Mouse (Mus musculus) adrenal gland, postnatal 25 days (tissue): ENCODE results near the gene Ppp5c. TPM values are rescaled to one million over a fixed set of nuclear protein-coding genes. Genes with fewer than 3 reads are reported as not detected.
A peak's percentile ranks its signal among the peaks of the same experiment; 100 is the strongest.
"Not testable (repeated sequence)": the region's sequence is repeated elsewhere in the genome, so short reads cannot be mapped to it uniquely, and the experiment has no call there.

Experiments used
- DNase-seq: peaks from one replicate; pipeline ENCODE4 v3.0.0; 2021; ENCODE audit warnings: mixed read lengths
- long read RNA-seq: library from polyadenylated mRNA; stranded (forward); transcript quantifications from one replicate; pipeline ENCODE4 v2.0.0, GENCODE M21; 2021
- total RNA-seq: library from RNA; stranded (reverse); gene quantifications from 2 replicates; pipeline ENCODE4 v1.2.3, GENCODE M21; 2021

The Ppp5c gene
- 93.6 and 103 TPM in 2 replicates for total RNA-seq
- long read RNA-seq, transcript Ppp5c-201 (13 exons, 2,072 nt) = major isoform, 68 of 86 reads
- long read RNA-seq, partial matches to known transcripts = 4 of 86 reads
- long read RNA-seq, other reads (novel, unspliced or antisense) = 12 of 86 reads

DNA sequence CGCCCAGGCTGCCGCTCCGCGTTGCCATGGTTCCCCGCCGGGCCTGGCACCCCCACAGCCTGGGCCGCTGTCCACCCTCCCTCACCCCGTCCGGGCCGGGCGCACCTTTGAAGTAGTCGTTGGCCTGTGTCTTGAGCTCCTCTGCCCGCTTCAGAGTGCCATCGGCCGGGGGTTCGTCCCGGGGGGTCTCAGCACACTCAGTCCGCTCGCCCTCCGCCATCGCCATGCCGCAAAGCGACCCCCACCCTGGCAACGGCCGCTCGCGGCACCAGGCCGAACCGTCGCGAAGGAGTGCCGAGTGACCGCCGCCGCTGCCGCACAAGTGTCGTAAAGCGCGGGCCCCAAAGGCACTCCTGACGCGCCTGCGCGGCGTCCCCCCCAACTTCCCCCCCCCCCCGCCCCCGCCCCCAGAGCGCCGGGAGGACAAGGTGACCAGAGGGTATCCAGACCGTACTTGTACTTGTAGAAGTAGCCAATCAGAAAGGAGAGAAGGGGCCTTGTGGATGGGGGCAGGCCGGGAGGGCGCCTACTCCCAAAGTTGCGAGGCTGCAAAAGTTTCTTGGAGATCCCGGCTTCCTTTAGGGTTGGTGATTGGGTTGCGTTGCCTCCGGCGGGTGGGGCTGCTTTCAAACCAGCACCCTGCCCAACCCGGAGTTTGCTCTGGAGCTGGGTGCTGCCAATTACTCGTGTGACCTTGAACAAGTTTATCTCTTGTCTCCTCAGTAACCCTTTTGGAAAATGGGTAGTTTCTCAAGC, at the start of gene Ppp5c:
Gene Ppp5c, minus strand, starts transcription at position 337 of the 756 bp plus-strand sequence.
- peak; percentile 90 for DNase-seq

DNA sequence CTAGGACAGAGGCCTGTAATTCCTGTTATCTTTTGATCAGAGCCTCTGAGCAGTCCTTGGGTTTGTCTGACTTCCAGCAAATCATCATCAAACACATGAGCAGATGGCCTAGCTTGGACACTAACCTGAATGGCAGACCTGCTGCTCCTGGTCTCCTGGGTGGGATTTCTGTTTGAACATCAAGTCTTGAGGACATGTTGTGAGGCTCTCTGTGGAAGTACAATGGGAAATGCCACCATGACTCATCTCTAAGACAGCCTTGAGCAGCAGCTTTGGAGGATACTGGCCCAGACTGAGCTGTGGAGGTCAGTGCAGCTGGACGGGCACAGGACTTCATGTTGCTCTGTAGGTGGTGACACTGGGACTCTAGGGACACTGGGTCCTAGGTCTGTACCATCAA, 48.8 kb upstream of the Ppp5c start:
- no peak for DNase-seq

DNA sequence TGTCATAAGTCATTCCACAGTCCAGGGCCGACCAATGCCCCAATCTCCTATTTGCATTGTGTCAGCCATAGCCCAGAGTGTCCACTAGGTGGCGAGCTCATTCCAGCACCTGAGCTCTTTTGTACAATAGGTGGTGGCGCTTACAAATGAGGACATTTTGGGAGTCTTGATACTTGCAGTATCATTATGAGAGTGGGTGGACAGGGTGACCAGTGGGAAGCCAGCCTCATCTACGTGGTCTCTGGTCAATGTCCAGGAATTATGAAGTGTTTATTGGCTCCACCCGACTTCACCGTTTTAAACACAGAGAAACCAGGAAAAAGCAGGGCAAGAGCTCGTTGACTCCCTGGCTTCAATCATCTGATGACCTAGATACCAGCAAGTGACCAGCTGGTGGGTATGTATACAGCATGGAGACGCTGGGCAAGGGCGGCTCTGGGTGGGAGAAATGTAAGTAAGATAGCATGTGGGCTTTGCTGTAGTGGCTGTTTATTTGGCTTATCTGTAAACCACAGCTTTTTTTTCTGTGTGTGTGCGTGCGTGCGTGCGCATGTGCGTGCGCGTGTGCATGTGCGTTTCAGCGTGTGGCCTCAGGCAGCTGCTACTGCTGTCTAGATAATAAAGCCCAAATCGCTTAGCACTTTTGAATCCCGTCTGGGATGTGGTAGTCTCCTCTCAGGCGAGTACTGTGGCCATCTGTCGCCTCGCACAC, 46.3 kb upstream of the Ppp5c start, which contains the start of gene Psg16:
Gene Psg16, plus strand, starts transcription at position 137 of the 712 bp plus-strand sequence.
- peak; percentile 70 for DNase-seq

DNA sequence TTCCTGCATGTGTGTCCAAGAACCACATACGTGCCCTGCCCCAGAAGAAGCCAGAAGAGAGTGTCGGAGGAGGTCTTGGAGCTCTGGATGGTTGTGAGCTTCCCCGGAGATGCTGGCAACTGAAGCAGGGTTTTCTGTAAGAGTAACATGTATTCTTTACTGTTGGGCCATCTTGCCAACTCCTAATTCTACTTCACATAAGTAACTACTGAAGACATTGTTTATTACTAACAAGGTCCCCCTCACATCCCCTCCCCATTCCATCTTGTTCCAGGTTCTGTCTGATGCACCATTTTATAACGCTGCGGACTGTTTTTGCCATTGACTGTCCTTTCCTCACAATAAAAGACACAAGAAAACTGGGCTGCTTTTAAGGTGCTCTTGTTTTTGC, 45.8 kb upstream of the Ppp5c start:
- no peak for DNase-seq

DNA sequence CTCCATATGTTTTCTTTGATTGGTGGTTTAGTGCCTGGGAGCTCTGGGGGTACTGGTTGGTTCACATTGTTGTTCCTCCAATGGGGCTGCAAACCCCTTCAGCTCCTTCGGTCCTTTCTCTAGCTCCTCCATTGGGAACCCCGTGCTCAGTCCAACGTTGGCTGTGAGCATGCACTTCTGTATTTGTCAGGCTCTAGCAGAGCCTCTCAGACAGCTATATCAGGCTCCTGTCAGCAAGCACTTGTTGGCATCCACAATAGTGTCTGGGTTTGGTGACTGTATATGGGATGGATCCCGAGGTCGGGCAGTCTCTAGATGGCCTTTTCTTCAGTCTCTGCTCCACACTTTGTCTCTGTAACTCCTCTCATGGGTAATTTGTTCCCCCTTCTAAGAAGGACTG, 39.9 kb upstream of the Ppp5c start:
- DNase-seq = not testable (repeated sequence)

DNA sequence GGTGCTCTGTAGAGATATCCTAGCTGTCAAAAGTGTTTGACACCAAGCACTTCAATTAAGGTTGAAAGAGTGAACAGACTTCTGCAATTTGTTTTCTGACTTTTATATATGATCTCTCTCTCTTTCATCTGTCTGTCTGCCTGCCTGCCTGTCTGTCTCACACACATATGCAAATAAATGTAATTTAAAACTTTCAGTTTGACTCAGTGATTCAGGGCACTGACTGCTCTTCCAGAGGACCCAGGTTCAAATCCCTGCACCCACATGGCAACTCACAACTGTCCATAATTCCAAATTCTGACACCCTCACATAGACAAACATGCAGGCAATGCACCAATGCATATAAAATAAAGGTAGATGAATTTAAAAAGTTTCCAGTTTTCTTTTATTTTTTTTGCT, 39.3 kb upstream of the Ppp5c start:
- DNase-seq = no peak

DNA sequence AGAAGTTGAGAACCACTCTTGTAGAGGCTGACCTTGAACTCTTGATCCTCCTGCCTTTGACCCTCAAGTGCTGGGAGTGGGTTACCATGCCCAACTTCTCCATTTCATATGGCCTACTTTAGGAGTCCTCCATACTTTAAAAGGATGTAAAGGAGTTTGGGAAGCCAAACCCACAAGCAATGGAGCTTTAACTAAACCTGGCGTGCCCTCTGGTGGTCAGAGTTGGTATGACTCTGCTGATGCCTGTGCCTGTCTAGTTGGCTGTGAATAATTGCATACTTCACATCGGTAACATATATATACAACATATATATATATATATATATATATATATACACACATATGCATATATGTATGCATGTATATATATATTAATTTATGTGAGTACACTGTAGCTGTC, 38.7 kb upstream of the Ppp5c start:
- DNase-seq = peak; percentile 82

DNA sequence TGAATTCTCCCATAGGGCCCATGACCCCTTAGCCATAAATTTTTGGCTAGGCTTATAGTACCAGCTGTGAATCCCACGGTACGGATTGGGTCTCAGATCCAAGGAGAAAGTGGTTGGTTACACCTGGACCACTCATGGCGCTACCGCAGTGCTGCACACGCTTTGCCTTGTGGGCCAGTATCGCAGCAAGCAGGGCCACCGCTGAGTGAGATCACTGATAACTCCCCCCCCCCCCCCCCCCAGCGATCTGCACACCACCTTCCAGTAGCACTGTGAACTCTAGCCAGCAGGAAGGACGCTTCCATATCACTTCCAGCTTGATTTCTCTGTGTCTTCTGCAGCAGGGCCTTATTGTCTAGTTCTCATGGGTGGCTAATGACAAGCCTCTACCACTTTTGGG, 37.9 kb upstream of the Ppp5c start:
- DNase-seq = no peak

DNA sequence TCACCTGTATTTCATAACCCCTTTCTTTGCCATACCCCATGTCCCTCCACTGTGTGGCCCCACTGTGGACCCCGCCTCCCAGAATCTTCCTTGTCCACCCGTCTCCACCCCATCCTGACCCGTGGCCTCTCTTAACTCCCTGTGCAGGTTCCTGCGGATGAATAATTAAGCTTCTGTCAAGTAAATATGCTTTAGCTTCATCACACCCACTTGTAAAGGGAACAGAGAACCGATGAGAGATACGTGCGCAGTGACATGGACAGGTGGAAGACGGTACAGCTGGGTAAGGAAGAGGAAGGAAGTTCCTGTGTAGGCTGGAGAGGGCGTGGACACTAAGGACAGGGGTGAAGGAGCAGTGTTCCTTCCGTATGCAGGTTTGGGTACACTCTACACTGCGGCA, 35.1 kb upstream of the Ppp5c start:
- DNase-seq = no peak

DNA sequence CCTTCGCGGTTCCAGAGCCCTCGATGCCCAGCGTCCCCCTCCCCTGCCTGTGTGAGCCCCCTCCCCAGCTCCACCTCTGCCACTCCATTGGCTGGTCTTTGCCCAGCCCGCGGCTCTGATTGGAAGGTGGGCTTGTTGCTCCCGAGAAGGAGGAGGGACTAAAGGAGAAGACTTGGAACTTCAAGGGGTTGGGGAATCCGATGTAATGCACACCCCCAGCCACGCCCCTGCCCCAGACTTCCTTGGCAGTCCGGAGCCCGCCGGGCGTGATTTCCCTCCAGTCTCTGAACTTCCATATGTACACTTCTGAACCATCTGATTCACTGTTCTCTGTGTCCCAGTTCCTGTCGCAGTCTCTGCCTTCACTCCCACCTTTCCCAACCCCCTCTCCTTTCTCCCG, 34.7 kb upstream of the Ppp5c start, which contains the start of gene Hif3a:
Gene Hif3a, minus strand, starts transcription at position 39 of the 400 bp plus-strand sequence.
- DNase-seq = no peak

DNA sequence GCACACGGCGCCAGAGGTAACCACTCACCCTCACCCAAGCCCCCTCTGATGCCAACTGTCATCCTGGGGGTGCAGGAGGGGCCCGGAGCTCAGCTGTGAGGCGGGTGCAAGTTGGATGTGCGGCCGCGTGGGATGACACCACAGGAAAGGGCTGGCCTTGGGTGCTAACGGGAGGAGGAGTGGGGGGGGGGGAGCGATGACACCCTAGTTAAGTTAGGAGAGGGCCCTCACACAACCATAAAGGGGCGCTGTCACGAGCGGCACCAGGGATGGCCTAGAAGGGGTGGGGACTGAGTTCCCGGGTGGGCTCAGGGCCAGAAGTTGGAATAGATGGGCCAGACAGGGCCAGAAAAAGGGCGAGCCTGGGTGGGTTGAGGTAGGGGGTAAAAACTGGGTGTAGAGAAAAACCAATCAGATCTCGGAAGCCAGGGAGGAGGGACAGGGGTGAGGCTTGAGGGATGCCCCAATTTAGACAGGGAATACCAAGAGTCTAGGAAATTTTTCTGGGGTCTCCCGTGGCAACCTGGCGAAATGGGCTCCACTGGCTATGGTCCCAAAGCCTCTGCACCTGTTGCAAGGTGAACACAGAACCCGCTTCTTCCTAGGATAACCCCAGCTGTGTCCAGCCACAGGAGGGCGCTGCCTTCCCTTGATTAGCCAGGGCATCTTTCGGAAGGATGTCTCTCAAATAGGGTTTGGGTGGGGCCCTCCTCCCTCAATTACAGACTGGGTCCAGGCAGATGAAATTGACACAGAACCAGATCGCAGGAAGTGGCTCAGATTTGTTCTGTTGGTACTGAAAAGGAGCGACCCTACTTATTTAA, 33.3 kb upstream of the Ppp5c start:
- no peak for DNase-seq

DNA sequence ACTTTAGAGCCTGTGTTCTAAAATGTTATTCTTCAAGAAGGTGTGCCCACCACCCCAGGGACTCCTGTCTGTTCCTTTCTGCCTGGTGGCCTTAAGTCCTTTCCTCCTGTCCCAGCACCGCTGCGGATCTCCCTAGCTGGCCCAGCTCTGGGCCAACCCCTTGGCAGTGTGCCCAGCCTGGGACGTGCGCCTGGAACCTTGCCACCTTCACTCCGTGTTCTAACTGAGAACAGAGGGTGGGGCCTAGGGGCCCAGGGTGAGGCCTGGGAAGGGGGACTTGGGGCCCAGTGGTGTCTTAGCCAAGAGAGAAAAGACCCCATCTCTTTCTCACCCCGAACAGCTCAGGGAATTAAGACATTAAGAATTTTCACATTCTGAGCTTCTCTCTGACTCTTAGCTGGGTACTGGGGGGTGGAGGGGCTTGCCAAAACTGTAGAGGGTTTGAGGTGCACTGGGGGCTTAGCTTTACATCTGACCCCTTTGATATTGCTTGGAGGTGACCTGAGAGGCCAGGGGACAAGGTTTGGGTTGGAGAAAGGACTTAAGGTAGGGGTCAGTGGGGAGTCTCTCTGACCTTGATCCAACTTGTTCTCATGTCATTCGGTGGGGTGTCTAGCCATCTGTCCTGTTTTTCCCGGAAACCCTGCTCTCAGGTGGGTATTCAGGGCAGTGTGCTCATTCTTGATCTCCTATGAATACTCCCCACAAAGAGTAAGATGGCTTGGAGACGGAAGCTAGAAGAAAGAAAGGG, 32.5 kb upstream of the Ppp5c start:
- peak; percentile 97 for DNase-seq

DNA sequence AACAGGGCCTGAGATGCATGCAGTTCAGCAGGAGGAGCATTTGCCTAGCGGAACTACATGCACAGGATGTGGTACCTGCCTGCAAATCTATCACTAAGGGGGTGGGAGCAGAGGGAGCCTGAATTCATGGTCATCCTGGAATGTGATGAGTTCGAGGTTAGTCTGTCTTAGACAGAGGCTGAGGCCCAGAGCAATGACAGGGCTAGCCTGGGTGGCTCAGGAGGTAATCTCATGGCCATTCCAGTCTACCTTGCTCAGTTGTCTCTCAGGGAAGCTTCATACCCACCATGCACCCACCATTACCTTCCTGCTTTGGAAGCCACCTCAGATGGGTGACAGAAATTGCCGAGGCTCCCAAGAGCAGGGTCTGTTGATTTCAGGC, 31.7 kb upstream of the Ppp5c start:
- no peak for DNase-seq

DNA sequence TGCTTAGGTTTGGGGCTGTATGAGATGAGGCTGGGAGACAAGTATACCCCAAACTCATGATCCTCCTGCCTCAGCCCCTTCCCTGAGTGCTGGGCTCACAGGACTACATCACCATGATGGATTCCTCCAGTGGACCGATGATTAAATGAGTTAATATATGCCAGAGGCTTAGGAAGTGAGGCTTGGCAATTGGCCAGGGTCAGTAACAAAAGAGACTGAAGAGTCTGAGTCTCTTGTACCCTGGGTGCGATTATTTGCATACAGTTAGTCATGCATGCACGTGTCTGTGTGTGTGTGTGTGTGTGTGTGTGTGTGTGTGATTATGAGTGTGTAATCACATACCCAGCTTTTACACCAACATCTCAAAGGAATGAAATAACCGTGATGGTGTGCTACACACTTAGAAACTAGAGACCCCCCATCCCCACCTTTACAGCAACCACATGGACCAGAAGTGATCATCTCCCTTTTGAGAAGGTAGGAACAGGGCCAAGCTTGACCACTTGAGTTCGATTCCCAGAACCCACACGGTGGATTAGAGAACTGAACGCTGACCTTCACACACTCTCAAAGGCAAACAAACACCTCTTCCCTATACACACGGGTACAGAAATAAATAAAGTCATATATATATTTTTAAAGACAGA, 31.2 kb upstream of the Ppp5c start:
- no peak for DNase-seq

DNA sequence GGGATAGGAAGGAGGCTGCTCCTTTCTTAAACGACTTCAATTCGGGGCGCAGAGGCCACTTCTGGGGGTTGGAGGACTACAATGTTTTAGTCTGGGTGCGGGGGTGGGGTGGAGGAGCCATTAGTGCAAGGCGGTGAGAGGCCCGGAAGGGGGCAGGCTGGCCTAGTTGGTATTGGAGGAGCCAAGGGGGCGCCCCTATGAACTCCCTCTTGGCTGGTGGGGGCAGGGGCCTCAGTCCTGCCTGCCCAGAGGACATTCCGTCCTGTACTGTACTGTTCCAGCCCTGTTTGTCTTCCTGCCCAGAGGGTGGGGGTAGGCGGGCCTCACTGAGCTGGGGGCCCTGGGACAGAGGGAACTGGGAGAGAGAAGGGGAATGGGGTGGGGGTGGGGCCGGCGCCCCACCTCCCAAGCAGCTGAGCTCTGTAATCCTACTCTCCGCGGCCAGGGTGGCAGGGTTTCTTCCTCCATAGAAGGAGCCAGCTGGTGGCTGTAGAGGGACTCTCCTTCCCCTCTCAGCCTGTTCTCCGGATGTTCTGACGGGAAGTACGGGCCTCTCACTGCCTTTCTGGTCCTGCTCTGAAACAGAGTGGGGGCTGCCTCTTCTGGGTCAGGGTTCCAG, 30.5 kb upstream of the Ppp5c start:
- DNase-seq = no peak

DNA sequence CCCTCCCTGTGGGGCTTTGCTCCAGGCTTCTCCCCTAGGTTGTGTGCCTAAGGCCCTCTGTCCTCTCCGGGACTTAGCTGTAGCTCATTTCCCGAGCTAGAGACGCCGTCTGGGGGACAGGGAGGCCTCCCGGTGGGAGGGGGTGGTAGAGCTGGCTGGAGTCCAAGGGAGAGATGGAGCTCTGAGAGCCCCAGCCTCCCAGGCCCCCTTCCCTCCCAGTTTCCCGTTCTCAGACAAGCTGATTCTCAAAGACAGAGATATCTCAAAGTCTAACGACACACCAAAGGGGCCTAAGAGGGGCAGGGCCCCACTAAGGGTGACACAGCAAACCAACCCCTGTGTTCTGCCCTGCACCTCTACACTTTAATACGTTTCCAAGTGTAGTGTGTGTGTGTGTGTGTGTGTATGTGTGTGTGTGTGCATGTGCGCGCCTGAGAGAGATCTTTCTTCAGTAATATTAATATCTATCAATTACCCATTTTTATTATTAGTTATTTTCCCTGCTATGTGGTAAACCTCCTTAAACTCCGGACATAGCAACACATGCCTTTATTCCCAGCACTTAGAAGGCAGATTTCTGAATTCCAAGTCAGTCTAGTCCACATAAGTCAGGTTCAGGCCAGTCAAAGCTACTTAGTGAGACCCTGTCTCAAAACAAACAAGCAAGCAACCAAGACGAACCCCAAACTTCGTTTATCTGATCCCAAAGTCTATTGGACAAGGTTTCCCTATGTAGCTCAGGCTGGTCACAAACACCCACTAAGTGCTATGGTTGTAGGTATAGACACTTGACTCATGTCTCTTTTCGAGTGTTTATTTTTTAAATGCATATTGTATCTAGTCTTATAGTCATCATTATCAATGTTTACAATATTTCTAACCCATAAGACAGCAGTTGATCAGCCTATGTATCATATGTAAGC, 29.1 kb upstream of the Ppp5c start:
- no peak for DNase-seq

DNA sequence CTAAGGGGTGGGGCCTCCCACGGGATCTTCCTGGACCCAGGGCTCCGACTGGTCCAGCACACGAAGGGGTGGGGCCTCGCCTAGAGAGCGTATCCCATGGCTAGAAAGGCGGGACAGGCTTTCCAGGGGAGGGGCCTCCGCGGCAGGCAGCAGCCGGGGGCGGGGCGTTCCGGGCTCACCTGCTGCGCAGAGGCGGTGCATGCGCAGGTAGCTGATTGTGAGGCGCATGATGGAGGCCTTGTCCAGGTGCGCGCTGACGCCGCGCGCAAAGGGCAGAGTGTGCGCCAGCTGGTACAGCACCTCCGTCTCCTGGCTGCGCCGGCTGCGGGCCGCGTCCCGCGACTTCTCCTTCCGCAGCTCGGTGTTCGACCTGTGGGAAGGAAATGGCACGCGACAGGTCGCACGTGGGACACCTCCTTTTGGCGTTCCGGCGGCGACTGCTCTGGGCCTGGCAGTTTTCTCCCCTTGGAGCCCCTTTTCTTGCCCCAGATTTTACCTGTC, 28.4 kb upstream of the Ppp5c start:
- peak; percentile 74 for DNase-seq

DNA sequence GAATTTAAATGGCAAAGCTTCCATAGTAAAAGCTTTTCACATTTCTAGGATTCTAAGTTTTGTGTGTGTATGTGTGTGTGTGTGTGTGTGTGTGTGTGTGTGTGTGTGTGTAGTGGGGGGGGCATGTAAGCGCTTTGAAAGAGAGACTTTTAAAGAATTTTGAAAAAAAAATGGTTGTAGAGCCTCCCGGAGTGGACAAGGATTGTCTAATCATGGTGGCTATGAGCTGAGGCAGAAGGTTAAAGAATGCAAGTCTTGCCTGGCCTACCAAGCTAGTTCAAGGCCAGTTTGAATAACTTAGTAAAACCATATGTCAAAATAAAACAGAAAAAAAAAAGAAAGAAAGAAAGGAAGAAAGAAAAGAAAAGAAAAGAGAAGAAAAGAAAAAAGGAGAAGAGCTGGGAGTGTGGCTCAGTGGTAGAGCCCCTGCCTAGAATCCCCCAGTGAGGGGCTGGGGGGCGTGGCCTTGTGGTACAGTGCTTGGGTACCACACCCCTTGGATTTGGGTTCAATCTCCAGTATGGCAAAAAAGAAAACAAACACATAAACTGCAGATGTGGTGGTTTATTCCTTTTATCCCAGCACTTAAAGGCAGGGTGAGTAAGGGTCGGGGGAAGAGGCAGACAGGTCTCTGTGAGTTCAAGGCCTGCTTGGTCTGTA, 27.7 kb upstream of the Ppp5c start:
- DNase-seq = no peak
